Mouse (Mus musculus) thymus, postnatal 0 days (tissue): Measurements from ENCODE around the gene Dhh. TPM values are rescaled to one million over a fixed set of nuclear protein-coding genes. Genes with fewer than 3 reads are reported as not detected.

Source experiments
- DNase-seq: peaks from one replicate; pipeline ENCODE4 v3.0.0-alpha.2; 2015; ENCODE audit warnings: low spot score
- polyA plus RNA-seq: library from polyadenylated mRNA; unstranded; fragments of >200 nt; fragmentation: Nextera tagmentation; extraction: Ambion mirVana; gene quantifications from 2 replicates; pipeline ENCODE4 v1.2.1, GENCODE M21; 2015

The Dhh gene
- polyA plus RNA-seq, 1 experiment from 2014 or later, result 0.78 TPM

DNA sequence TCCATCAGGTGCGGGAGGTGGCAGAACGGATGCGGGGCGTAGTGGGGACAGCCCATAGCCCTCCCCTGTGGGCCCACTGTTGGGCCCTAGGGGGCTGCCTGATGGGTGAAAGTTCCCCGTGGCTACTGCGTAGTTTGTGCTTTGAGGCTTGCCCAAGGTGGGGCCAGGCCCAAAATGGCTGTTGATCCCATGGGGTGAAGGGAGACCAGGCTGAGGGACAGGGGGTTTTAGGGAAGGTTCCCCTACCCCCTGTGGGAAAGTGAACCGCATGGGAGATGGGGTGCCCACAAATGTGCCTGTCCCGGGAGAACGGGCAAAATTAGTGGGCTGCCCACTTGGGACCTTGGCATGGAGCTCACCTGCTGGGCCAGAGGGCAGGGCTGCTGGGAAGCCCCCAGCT, 46.3 kb downstream of the Dhh start:
- DNase-seq, result no peak

- no peak for DNase-seq
Measured at GRCm38 (mm10) chr15:98851229-98851818, 47.0 kb downstream of the Dhh start.

GRCm38 (mm10) chr15:98850668-98851067, 47.7 kb downstream of the Dhh start:
- DNase-seq, result no peak

DNA sequence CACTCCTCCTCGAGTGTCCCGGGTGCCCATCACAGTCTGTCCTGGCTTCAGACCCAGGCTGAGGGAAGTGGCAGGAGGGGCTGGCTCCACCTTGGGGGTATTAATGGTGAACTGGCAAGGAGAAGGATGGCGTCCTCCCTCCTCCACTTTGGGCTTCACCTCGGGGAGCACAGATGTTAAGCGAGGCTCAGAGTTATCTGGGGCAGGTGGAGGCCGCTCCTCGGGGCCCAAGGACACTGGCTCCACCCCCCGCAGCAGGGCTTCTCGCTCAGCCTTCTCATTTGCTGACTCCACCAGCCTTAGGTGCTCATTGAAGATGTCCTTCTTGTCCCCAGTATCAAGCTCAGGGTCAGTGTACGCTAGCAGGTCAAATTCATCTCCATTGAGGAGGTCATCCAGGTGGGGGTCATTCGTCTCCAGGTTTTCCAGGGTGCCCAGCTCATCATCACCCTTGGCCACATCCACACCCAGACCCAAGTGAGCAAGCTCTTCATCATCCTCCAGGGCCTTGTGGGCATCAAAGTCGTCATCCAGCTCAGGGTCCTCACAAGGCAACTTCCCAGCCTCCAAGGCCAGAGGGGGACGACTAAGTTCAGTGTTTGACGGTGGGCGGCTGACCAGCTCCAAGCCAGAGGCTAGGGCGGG, 48.3 kb downstream of the Dhh start:
- no peak for DNase-seq

DNA sequence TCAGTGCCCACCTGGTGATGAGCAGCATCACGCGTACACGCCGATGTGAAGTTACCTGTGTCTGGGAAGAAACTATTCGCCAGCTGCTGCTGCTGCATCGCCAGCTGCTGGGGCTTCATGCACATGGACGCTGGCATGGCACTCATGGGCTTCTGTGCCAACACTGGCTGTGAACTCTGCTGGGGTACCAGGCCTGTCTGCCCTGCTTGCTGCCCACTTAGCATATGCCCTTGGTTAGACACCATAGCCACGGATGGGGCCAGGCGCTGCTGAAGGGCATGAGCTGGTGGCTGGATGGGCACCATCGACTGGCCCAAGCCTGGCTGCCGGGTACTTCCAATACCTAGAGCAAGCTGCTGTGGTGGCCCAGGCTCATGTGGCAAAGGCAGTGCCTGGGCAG, 49.2 kb downstream of the Dhh start:
- no peak for DNase-seq

- DNase-seq, result no peak
Measured at GRCm38 (mm10) chr15:98846140-98846539, 52.2 kb downstream of the Dhh start.

- DNase-seq, result no peak
Measured at GRCm38 (mm10) chr15:98845149-98845548, 53.2 kb downstream of the Dhh start.

- DNase-seq, result no peak
Measured at GRCm38 (mm10) chr15:98843595-98844223, 54.6 kb downstream of the Dhh start.

Other genes with a start within 250 kb of the Dhh start
- gene Ddx23, start 235.6 kb downstream of the Dhh start, polyA plus RNA-seq, result 23.5 and 26.4 TPM in 2 replicates
- 1.1 and 1.7 TPM in 2 replicates for gene Rnd1, start 221.1 kb downstream of the Dhh start, polyA plus RNA-seq
- 0.09 and 0.40 TPM in 2 replicates for gene Ccdc65, start 190.3 kb downstream of the Dhh start, polyA plus RNA-seq
- 4.6 and 6.4 TPM in 2 replicates for gene Fkbp11, start 170.3 kb downstream of the Dhh start, polyA plus RNA-seq
- gene Arf3, start 135.3 kb downstream of the Dhh start, polyA plus RNA-seq, result 36.5 and 42.2 TPM in 2 replicates
- gene Wnt10b, start 120.4 kb downstream of the Dhh start, polyA plus RNA-seq, result 0.85 TPM in 2 replicates
- 0.08 TPM in 1 of 2 replicates, not detected in the other for gene Wnt1, start 108.7 kb downstream of the Dhh start, polyA plus RNA-seq
- gene Ddn, start 89.0 kb downstream of the Dhh start, polyA plus RNA-seq, result 0.10 and 0.13 TPM in 2 replicates
- 103 and 107 TPM in 2 replicates for gene Prkag1, start 67.0 kb downstream of the Dhh start, polyA plus RNA-seq
- 9.4 and 15.6 TPM in 2 replicates for gene Kmt2d, start 27.3 kb downstream of the Dhh start, polyA plus RNA-seq
- 10.3 and 10.8 TPM in 2 replicates for gene Rhebl1, start 4.0 kb downstream of the Dhh start, polyA plus RNA-seq
- 27.8 and 31.9 TPM in 2 replicates for gene Lmbr1l, start 19.7 kb upstream of the Dhh start, polyA plus RNA-seq
- gene Tuba1b, start 36.0 kb upstream of the Dhh start, polyA plus RNA-seq, result 1,370 and 1,449 TPM in 2 replicates
- not detected in 2 replicates for gene Gm49450, start 55.0 kb upstream of the Dhh start, polyA plus RNA-seq
- 227 and 236 TPM in 2 replicates for gene Tuba1a, start 55.2 kb upstream of the Dhh start, polyA plus RNA-seq
- gene Tuba1c, start 131.4 kb upstream of the Dhh start, polyA plus RNA-seq, result 153 and 156 TPM in 2 replicates
- gene Prph, start 156.6 kb upstream of the Dhh start, polyA plus RNA-seq, result 0.99 and 1.1 TPM in 2 replicates
- gene Troap, start 176.0 kb upstream of the Dhh start, polyA plus RNA-seq, result 21.8 and 25.3 TPM in 2 replicates
- 0.18 TPM in 1 of 2 replicates, not detected in the other for gene C1ql4, start 189.3 kb upstream of the Dhh start, polyA plus RNA-seq
- gene Dnajc22, start 194.6 kb upstream of the Dhh start, polyA plus RNA-seq, result 0.13 and 0.22 TPM in 2 replicates
- gene Spats2, start 227.4 kb upstream of the Dhh start, polyA plus RNA-seq, result 30.2 and 31.1 TPM in 2 replicates